Mouse (Mus musculus) small intestine, adult 2 months (tissue): ENCODE results near the gene Resp18.

ENCODE experiments used
- CTCF ChIP-seq: fragments of 200-500 bp; IDR thresholded peaks from 2 replicates; pipeline ENCODE4 v1.5.1; 2012; ENCODE audit warnings: low read depth, mild to moderate bottlenecking, control low read depth, inconsistent platforms, low read length, moderate library complexity, mixed read lengths; ENCODE audit not compliant: insufficient replicate concordance, insufficient read length; ENCODE audit errors: extremely low read depth
- POLR2A ChIP-seq: fragments of 200-500 bp; IDR thresholded peaks from 2 replicates; pipeline ENCODE4 v1.6.1; 2012; ENCODE audit warnings: low read depth, mild to moderate bottlenecking, control low read depth, inconsistent platforms, low read length, moderate library complexity

DNA sequence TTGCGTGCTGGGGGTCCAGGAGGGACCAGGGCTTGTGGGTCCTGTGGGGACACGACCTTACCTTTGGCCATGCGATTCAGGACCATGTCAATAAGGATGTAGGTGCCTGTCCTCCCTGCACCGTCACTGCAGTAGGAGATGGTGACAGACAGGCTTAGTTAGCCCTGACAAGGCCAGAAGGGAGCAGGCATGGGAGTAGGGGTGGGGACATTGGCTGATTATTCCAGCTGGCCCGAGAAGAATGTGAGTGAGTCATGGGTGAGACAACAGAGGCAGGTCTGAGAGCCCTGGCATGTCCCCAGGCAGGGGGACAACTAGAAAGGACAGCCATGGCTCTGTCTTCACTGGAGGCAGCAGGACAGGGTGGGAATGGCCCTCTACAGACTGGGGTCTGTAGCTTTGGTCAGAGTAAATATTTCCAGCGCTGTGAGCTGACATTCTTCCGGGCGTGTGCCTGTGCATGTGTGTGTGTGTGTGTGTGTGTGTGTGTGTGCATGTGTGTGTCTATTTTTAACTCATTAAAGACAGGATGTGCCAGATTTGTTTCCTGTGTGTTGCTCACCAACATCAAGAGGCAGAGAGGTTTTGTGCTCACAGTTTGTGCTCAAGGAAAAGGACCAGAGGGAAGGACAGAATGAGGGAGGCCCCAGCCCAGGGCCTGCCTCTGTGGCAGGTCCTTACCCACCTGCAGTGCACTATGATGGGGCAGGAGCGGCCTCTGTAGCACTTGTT, 30.0 kb downstream of the Resp18 start:
- TF ChIP-seq CTCF, result no peak
- no peak for TF ChIP-seq POLR2A
